Mouse (Mus musculus) MN1 (cell line): ENCODE results near the gene Bbs1.
"Not testable (repeated sequence)": the region's sequence is repeated elsewhere in the genome, so short reads cannot be mapped to it uniquely, and the experiment has no call there.

ENCODE experiments used
- DNase-seq: peaks from one replicate; pipeline ENCODE4 v3.0.0-alpha.2; 2016; ENCODE audit warnings: low spot score

Gene Bbs1

DNA sequence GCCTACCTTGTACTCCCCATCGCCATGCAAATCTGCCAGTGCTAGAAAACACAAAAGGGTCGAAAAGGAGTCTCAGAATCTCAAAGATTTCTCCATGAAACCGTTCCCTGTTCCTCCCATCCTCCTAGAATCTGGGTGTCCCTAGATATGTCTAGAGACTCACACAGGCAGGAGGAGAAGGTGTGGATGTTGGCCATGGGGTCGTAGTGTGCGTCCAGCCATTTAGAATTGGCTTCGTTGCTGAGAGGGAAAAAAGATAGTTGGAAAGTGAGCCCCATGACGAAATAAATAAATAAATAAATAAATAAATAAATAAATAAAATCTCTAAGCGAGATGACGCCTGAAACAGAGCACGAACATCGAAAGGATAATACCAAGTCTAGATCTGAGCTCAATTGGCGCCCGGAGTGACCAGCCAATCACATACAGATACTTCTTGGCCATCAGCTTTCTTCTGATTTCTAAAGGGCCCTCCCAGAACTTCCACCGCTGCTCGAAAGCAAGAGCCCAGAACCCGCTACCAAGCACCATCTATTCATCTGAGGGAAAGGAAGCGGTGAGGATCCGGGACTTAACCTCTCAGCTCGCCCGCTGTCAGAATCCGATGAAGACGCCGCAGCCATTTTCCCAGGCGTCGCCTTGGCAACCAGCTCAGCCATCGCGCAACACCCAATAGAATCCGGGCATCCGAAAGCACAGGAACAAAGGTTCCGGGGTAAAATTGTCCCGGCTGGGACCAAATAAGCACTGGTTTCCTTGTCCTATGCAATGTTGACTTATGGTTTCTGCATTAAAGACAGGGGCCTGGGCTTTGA is at the start of gene Bbs1:
Bbs1 (minus strand) TSS at position 650 of the 816 bp plus-strand sequence.
- peak; percentile 71 for DNase-seq

DNA sequence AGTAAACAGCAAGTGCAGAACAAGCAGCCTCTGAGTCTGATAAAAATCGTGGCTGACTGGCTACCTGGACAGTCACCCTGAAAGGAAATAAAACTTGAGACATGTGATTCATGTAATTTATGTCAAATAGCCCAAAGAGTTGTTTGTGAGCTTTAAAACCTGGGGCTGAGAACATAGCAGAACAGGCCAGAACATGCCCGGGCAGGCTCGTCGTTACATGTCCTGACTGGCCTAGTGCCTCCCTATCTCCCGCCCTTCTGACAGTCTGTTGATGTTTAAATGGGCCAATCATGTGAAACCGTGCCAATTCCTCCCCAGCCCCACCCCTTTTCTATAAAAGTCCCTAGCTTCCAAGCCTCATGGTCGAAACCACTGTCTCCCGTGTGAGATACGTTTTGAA is 42.2 kb upstream of the Bbs1 start:
- not testable (repeated sequence) for DNase-seq

DNA sequence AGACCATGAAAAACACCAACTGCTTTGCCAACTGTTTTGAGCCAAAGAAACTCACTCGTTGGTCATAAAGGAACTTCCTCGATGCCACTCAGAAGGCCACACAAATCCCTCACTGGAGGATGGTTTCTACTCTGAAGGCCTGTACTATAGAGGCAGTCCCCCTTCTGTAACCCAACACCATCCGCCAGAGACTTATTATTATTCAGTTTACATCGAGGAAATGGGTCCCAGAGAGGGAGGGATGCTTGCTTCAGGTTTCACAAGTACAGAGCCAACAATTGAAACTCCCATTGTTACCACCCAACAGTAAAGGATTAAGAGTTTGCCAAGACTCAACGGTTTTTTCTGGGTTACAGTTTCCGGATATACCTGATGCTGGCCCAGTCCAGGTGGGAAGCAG is 39.1 kb upstream of the Bbs1 start:
- DNase-seq, result no peak

DNA sequence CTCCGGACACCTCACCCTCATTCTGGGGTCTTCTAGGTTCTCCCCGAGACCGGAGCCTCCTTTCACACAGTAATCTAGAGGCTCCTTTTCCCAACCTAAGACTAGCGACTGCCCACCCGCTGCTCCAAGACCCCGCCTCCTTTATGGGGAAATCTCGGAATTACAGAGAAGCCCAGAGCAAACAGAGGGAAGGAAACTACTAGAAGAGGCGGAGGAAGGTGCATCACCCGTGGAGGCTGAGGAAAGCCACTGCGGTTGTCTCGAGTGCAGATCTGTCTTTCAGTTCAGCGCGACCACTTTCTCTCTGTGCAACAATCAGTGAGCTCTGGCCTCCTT is 36.8 kb upstream of the Bbs1 start:
- DNase-seq, result no peak

DNA sequence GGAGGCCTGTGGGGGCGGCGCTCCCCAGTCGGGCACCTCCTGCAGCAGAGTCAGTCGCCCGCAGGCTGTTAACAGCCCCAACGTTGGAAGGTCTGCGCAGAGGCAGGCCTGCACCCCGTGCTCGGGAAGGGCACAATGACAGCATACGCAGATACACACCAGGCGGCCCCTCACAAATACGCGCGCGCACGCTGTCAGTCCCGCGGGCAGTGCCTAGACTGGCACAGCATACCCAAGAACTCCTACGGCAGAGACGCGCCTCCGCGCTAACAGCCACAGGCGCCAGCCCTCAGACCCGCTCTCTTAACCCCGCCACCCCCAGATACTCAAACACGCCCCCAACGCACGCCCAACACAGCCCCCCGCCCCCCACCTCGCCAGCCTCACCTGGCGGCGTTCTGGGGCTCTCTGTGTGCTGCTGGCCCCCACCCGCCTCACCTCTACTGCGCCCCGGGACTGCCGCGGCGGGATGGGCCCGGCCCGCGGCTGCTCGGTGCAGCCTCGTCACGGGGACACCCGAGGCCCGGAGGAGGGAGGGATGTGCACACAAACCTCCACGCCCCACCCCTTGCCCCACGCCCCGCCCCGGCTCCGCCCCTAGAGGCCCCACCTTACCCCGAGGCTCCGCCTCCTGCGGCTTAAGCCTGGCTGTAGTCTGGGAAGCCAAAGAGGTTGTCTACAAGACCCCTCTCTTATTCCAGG is 36.3 kb upstream of the Bbs1 start, which contains the start of gene Peli3:
Peli3 (minus strand) TSS at position 577 of the 702 bp plus-strand sequence.
- peak; percentile 73 for DNase-seq

DNA sequence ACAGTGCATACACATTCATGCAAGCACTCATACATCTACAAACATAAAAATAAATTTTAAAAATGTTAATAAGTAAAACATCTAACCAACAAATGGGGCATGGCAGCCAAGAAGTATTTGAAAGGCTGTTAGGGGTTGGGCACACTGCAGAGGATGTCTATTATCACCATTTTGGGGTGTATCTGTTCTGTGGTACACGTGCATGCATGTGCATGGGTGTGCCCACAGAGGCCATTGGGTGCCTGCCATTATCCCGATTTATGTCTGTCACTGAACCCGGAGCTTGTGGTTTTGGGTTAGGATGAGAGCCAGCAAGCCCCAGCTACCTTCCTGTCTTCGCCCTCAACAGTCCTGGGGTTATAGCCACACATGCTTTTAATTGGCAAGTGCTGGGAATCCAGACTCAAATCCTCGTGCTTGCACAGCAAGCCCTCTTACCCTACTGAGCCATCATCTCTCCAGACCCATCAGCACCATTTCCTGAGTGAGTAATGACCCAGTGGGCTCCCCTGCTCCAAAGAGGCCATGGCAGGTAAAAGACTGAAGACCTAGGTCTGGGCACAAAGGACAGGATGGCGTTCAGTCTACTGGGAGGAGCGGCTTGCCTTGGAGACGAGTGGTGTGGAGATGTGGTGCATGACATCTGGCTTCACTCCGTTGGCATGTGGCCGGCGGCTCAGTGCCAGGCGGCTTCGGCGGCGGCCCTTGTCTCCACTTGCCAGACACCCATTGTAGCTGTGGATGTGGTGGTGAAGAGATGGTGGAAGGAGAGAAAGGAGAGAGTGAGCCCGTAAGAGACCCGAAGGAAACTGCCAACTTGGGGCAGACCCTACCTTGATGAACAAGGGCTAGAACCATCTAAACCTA is 31.2 kb upstream of the Bbs1 start:
- DNase-seq, result peak; percentile 70

DNA sequence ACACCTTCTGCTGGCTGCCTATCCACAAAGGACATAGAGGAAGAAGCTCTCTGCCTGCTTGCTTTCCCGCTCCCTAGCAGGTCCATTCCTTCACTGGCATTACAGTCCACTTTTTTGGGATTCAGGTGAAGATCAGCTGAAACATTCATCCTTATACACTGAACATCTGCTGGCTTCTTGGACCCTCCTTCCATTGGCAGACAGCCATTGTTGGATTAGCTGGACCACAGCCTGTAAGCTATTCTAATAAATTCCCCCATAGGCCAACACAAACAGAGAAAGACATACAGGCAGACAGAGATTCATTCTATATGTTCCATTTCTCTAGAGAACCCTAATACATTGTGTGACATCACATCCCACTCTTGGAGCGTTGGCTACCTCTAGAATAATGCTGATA is 30.5 kb upstream of the Bbs1 start:
- DNase-seq, result no peak

DNA sequence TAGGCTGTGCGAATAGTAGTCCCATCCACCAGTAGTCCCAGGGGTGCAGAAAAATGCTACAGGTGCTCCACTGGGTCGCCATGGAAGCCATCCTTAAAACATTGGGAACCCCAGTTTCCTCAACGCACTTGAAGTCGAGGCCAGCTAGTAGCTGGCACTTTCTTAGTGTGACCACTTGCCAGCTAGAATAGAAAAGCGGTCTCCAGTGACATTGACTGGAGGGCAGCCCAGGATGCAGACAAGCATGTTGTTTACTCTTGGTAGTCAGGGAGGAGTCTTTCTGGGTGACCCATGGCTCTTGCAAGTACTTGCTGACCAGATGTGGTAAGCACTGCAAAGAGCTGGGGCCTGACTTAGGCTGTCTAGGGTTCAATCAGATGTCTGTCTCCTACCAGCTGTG is 22.4 kb upstream of the Bbs1 start:
- DNase-seq, result peak; percentile 10

DNA sequence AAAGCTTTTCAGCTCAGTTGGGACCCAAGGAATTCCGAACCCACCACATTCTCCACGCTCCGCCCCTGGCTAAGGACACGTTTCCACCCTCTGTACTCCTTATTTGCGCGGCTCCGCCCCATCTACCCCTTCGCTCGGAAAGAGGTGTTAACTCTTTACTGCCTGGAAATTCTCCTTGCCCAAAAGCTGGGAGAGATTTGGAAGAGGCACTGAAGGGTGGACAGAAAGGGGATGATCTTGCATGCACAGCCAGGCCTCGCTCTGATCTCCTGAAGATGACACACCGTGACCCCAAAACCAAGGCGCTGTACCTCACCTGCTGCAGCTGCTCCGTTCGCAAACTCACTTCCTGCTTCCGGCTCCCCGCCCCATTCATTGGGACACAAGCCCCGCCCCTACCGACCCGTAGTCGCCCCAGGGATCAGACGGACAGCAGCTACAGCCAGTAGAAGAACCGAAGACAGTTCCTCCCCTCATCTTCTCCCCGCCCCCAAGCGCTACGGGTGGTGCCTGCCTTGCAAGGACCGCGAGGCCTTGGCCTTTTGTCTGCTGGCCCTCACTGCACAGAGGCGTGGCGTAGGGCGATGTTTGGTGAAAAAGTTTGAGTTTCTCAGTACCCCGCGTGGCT is 21.6 kb upstream of the Bbs1 start, which contains the start of gene Dpp3:
Dpp3 (minus strand) TSS at position 384 of the 628 bp plus-strand sequence.
- DNase-seq, result peak; percentile 91

DNA sequence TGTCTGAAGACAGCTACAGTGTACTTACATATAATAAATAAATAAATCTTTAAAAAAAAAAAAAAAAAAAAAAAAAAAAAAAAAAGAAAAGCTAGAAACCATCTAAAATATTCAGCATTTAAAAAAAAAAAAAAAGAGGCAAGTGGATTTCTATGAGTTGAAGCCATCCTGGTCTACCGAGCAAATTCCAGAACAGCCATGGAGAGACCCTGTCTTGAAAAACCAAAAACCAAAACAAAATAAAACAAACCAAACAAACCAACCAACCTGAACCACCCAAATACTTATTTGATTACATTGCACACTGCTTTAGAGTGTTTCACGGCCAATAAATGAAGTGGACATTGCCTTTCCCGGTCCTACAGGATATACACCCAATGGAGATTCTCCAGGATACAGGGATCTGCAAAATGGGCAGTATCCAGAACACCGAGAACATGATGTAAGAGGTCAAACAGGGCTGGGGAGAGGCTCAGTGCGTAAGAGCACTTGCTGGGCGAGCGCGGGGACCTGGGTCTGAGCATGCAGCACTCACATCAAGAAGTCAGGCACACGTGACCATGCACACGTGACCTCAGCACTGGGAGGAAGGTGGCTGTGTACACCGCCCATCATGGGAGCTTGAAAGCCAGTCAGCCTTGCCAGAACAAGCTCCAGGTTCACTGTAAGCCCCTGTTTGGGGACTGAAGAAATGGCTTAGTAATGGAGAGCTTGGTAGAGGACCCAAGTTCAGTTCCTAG is 18.9 kb upstream of the Bbs1 start:
- DNase-seq, result no peak

DNA sequence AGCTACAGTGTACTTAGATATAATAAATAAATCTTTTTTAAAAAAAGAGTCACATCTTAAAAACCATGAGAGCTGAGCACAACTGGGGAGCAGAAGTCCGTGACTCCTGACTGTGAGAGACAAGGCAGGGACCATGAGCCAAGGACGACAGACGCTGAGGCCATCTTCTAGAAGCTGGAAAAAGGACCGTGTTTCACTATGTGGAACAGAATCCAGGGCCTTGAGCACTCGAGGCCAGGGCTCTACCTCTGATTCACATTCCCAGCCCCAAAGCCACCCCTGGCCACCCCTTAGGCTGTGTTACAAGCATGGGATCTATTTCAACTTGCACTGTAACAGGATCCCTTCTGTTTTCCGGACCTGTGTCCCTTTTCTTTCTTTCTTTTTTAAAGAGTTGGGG is 13.2 kb upstream of the Bbs1 start:
- no peak for DNase-seq

DNA sequence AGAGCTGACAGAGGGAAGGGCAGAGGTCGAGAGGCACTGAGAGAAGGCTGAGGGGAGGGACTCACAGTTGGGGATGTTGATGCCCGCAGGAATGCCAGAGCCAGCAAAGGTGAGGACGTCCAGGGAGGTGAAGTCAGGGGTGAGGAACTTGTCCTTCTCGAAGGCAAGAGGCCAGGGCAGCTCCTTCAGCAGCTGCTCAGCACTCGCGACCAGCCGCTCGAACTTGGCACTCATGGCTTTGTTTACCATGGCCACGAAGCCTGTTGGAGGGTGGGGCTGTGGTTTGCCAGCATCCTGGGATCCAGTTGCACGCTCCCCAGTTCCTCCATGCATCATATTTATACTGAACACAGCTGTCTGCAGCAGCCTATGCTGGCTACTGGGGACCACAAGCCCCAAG is 10.4 kb upstream of the Bbs1 start:
- DNase-seq, result no peak

DNA sequence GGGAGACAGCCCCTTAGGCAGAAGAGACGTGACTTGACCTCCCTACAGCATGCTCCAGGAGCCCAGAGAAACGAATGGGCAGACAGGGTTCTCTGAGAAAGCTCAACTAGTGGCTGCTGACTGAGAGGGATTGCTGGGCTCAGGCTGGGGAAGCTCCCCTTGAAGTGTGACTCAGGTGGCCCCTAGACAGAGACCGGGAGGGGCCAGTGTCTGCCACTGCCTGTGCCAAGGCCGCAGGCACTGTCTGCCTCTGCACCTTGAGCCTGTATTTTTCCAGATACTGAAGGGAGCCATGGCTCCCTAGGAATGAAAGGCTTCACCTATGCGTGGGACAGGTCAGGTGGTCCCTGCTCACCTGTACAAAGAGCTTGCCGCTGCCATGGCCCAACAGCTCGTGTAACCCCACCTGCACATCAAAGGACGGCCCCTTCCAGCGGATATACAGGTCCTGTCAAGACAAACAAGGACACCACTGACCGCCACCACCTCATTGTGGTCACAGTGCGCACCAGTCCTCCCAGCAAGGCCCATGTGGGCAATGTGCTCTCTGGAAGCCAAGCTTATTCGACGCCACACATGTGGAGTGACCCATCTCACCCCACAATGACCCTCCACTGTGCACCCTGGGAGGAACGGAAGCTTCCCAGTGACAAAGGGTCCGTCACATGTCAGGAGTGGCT is 9.6 kb upstream of the Bbs1 start:
- no peak for DNase-seq

DNA sequence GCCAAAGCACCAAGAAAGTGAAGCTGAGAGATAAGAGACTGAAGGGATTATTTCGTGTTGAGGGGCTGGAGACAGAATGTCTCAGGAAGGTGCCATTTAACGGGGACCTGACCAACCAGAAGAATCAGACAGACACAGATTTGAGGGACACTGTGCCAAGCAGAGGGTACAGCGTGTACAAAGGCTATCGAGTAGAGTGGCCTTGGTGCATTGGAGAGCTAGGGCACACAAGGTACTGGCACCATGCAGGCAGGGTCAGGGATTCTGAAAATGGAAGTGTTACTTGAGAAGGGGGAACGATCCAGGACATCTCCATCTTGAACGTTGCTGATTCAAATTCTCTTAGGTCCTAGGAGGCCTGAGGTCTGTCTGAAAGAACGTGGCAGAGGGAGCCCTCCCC is 2.9 kb upstream of the Bbs1 start:
- DNase-seq, result no peak

DNA sequence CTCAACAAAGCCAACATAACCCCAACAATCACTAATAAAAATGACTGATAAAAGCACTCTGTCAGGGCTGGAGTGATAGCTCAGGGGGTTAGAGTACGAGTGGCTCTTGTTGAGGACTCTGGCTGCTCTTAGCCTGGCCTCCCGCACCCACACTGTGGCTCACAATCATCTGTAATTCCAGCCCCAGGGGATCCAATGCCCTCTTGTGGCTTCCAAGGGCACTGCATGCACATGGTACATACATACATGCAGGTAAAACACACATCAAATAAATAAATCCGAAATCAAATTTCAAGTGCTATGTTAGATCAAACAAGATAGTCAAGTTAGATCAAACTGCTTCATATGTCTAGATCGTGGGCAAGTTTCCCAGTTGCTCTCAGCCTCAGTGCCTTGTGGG is 1.7 kb upstream of the Bbs1 start:
- DNase-seq, result no peak

DNA sequence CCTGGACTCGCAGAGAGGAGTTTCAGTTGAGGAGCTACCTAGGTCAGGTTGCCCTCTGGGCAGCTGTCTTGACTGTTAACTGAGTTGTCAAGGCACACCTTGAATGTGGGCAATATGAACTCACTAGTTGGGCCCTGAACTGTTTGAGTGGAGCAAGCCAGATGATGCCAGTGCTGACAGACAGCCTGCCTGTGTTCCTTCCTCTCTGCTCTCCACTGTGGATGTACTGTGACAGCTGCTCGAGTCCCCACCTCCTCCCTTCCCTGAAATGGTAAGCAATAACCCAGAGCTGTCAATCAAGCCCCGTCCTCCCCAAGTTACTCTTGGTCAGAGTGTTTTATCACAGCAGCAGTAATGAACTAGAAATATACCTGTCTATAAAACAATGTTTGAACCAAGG is 6.5 kb downstream of the Bbs1 start:
- DNase-seq, result no peak

DNA sequence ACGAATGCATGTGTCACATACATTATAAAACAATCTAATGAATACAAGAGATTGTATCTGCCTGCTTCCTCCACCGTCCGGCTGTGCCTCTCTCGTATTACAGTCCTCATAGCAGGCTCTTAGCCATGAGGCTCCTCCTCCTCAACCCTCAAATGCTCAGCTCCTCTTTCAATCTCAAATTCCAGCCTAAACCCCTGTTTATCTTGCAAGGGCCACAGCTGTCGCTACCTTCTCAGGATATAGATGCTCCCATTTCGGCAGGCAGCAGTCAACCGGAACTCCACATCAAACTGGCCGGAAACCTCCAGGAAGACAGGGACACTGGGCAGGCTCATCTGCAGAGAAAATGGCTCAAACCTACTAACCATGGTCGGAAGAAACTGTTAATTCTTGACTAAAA is 7.5 kb downstream of the Bbs1 start:
- no peak for DNase-seq

DNA sequence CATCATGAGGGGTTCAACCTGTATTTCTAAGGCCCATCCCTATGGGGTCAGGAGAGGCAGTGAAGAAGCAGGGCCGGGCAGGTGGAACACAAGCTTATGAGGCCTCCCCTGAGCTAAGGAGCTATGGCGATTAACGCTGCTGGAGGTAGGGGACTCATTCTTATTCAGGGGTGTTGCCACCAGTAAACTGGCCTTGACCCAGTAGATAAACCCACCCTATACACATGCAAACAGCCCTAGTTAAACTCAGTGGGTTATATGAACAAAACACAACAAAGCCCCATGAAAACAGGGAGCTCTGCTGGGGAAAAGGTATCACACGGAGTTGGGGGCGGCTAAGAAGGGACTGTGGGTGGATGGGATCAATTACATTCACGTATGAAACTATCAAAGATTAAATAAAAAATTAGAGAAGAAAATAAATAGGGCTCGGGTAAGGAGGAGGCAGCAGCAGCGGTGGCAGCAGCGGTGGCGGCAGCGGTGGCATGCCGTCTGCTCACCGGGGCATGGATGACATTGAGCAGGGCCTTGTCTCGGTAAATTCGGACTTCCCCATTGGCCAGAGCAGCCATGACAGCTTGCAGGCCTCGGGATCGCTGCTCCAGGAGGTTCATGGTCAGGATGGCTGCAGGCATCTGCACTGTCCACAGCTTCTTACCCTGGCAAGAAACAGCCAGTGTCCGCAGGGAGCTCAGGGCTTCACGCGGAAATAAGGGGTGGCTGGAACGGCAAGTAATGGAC is 9.5 kb downstream of the Bbs1 start:
- no peak for DNase-seq

DNA sequence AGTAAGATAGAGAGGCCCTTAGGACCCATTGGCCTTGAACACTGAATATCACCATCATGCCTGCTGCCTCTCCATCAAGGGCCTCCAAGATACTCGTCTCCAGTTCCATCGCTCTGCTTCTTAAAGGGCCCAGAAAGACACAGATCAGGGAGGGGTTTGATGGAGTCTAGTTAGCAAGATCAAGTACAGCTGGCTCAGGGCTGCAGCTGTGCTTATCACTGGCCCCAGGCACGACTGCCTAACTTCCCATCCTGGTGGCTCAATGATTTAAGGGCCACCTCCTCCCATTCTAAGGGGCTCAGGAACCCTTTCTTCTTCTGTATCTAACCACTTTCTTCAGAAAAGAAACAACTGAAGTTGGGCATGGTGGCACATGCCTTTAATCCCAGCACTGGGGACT is 14.6 kb downstream of the Bbs1 start:
- no peak for DNase-seq

DNA sequence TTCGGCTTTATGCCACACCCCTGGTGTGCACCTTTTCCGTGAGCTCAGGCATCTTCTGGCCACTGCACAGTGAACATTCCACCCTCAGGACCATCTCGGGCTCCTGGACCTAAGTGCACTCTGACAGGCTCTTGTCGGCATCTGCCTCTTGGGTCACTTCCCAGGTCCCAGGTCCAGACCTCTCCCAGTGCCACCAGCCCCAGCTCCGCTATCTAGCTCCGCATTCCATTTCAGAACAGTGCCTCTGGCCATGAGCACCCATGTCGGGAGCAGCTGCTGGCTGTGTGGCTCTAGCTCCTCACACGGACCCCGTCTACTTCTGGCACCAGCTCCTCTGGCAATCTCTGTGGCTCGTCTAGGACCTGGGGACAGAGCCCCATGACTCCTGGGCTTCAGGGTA is 16.6 kb downstream of the Bbs1 start:
- no peak for DNase-seq
